Mouse (Mus musculus): ENCODE measurements around the gene Dffb. TPM values are rescaled to one million over a fixed set of nuclear protein-coding genes. Genes with fewer than 3 reads are reported as not detected.

Gene Dffb
- polyA plus RNA-seq, 1 experiment from 2014 or later = 5.8 TPM

DNA sequence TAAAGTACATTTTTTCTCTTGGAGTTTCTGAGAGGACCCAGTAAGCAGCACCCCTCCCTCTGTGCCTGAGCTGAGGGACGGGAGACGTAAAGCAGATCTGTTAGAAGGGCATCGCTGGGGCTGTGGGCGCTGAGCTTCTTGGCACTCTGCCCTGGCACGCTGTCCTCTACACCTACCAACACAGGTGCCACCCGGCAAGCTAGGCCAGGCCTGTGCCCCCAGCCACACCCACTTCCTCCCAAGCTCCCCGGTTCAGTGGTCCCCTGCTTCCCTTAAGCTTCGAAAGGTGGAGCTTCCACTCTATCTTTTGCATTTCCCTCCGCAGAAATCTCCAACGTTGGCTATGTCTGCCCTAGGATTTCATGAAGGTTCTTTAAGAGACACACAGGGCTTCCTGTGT, 4.3 kb upstream of the Dffb start:
- WGBS = 85% methylated on average over 10 of the region's 10 CpGs
- no peak overlapping the region for H3K4me2 ChIP-seq (replicated peaks; ENCODE audit: low read depth)
- no peaks in the 10 kb centered on the region for H3K27me3 ChIP-seq (ENCODE audit: control insufficient read depth, insufficient read depth, low read length)
- H3K9me3 ChIP-seq (ENCODE audit: control insufficient read depth, low read length) = no peaks in the 10 kb centered on the region
- no peak overlapping the region for H3K27ac ChIP-seq (replicated peaks)
- H3K9ac ChIP-seq (ENCODE audit: low read length) = no peak overlapping the region
- DNase-seq (ENCODE audit: low spot score) = no peak
- no peak overlapping the region for H3K4me3 ChIP-seq (ENCODE audit: low read depth, low read length)
- no peaks in the 10 kb centered on the region for H3K4me1 ChIP-seq (replicated peaks; ENCODE audit: control insufficient read depth, insufficient read depth)
- TF ChIP-seq CTCF (IDR thresholded peaks at IDR 0.05; ENCODE audit: low read depth) = no peak
- TF ChIP-seq EP300 (optimal IDR thresholded peaks at IDR 0.05) = no peak
- H3K36me3 ChIP-seq (ENCODE audit: control insufficient read depth, insufficient read depth, low read length) = peaks cover 11% of the 10 kb centered on the region
- no peak for ATAC-seq (ENCODE audit: low FRiP score, low TSS enrichment)

DNA sequence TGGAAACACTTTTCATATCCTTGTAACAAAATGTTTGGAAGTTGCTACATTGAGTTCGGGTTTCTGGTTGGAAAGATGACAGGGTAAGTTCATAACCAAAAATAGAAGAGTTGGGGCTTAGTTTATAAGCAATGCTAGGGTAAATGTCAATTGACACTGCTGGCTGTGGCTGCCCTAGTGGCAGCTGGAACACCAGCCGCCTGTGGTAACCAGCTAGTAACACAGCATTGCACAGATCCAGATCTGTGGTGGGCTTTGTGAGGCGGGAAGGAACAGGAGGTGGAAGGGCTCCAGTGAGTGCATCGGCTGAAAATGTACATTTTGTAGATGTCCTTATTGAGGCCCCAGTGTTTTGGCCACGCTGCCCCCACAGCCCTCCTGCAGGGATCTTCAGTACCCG, 842 bp upstream of the Dffb start:
- H3K9me3 ChIP-seq (ENCODE audit: control insufficient read depth, low read length) = no peaks in the 10 kb centered on the region

DNA sequence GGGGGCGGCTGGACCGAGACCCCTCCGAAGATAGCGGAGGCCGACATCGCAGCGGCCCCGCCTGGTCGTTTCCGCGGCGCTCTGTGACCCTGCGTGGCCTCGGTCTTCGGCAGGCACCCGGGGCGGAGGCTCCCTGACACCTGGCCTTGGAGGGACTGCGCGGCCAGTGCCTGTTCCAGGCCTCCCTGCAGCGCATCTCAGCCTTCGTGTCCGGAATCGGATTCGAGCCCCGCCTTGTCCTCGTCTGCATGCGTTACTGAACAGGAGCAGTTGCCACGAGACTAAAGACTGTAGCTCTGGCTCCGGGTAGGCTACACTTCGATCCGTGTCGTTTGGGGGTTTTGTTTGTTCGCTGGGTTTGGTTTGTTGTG, 351 bp upstream of the Dffb start:
- peak overlapping the region; percentile 58; the same call in 1 of the 2 replicates for H3K27ac ChIP-seq (replicated peaks)
- no peaks in the 10 kb centered on the region; the same call in 1 of the 2 replicates for H3K36me3 ChIP-seq (ENCODE audit: control insufficient read depth, insufficient read depth, low read length)
- H3K4me2 ChIP-seq (replicated peaks; ENCODE audit: low read depth) = peak overlapping the region; percentile 91
- TF ChIP-seq CTCF (IDR thresholded peaks at IDR 0.05; ENCODE audit: low read depth) = no peak
- TF ChIP-seq EP300 (optimal IDR thresholded peaks at IDR 0.05) = no peak
- no peaks in the 10 kb centered on the region for H3K9me3 ChIP-seq (ENCODE audit: control insufficient read depth, low read length)
- peak overlapping the region; percentile 91 for H3K9ac ChIP-seq (ENCODE audit: low read length)
- no peaks in the 10 kb centered on the region for H3K27me3 ChIP-seq (ENCODE audit: control insufficient read depth, insufficient read depth, low read length)
- DNase-seq (ENCODE audit: low spot score) (no peak), ATAC-seq (ENCODE audit: low FRiP score, low TSS enrichment) (peak; percentile 64)
- no peaks in the 10 kb centered on the region for H3K4me1 ChIP-seq (replicated peaks; ENCODE audit: control insufficient read depth, insufficient read depth)
- WGBS = 1% methylated on average over 24 of the region's 33 CpGs
- peak overlapping the region; percentile 97 for H3K4me3 ChIP-seq (ENCODE audit: low read depth, low read length)

More for the DNA sequence above, 842 bp upstream of the Dffb start:
- no peak overlapping the region for H3K27ac ChIP-seq (replicated peaks)
- no peak for ATAC-seq (ENCODE audit: low FRiP score, low TSS enrichment)
- H3K36me3 ChIP-seq (ENCODE audit: control insufficient read depth, insufficient read depth, low read length) = no peaks in the 10 kb centered on the region; the same call in 1 of the 2 replicates
- no peaks in the 10 kb centered on the region for H3K27me3 ChIP-seq (ENCODE audit: control insufficient read depth, insufficient read depth, low read length)
- H3K4me2 ChIP-seq (replicated peaks; ENCODE audit: low read depth) = peak overlapping the region; percentile 91
- WGBS = 38% methylated on average over 6 of the region's 6 CpGs
- TF ChIP-seq EP300 (optimal IDR thresholded peaks at IDR 0.05) = no peak
- TF ChIP-seq CTCF (IDR thresholded peaks at IDR 0.05; ENCODE audit: low read depth) = peak; percentile 19; the same call in 1 of the 2 replicates
- peak overlapping the region; percentile 97 for H3K4me3 ChIP-seq (ENCODE audit: low read depth, low read length)
- no peak for DNase-seq (ENCODE audit: low spot score)
- H3K9ac ChIP-seq (ENCODE audit: low read length) = peak overlapping the region; percentile 91
- H3K4me1 ChIP-seq (replicated peaks; ENCODE audit: control insufficient read depth, insufficient read depth) = no peaks in the 10 kb centered on the region

DNA sequence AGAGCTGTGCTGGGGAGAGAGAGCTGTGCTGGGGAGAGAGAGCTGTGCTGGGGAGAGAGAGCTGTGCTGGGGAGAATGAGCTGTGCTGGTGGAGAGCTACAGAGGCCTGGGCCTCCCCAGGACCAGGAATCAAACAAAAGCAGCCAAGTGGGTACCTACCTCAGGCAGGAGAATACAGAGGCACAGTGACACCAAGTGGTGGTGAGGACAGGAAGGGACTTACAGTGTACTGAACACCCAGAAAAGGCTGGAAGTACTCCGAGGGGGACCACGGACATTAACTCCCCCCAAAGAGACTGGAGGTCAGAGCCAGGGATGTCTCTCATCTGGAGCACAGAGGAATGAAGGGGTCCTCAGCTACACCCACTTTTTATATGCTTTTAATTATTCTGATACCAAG, 6.9 kb downstream of the Dffb start:
- no peaks in the 10 kb centered on the region for H3K4me1 ChIP-seq (replicated peaks; ENCODE audit: control insufficient read depth, insufficient read depth)
- H3K27ac ChIP-seq (replicated peaks) = no peak overlapping the region
- ATAC-seq (ENCODE audit: low FRiP score, low TSS enrichment) = no peak
- no peak overlapping the region for H3K9ac ChIP-seq (ENCODE audit: low read length)
- TF ChIP-seq CTCF (IDR thresholded peaks at IDR 0.05; ENCODE audit: low read depth) = peak; percentile 15; the same call in 1 of the 2 replicates
- no peak for TF ChIP-seq EP300 (optimal IDR thresholded peaks at IDR 0.05)
- H3K36me3 ChIP-seq (ENCODE audit: control insufficient read depth, insufficient read depth, low read length) = peaks cover 6% of the 10 kb centered on the region
- no peak overlapping the region for H3K4me3 ChIP-seq (ENCODE audit: low read depth, low read length)
- DNase-seq (ENCODE audit: low spot score) = no peak
- H3K27me3 ChIP-seq (ENCODE audit: control insufficient read depth, insufficient read depth, low read length) = no peaks in the 10 kb centered on the region
- H3K4me2 ChIP-seq (replicated peaks; ENCODE audit: low read depth) = no peak overlapping the region
- 87% methylated on average over 2 of the region's 2 CpGs for WGBS
- H3K9me3 ChIP-seq (ENCODE audit: control insufficient read depth, low read length) = no peaks in the 10 kb centered on the region

DNA sequence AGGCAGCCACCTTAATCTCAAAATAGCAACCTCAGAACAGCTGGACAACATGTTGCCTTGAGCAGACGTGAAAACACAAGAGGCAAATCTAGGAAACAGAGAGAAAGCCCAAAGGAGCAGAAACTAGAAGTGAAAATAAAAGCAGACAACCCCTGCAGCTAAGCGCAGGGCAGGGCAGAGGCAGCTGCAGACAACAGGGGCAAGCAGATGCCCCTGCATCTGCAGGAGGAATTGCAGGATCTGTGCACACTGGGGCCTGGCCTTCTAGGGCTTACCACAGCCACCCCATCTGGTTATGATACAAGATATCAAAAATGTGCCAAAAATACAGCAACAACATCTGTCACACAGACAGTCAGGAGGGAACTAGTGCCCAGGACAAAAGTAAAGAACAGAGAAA, 7.4 kb downstream of the Dffb start:
- Histone ChIP-seq H3K9me3 (ENCODE audit: control insufficient read depth, low read length) (no peaks in the 10 kb centered on the region), H3K27me3 (ENCODE audit: control insufficient read depth, insufficient read depth, low read length) (no peaks in the 10 kb centered on the region), H3K36me3 (ENCODE audit: control insufficient read depth, insufficient read depth, low read length) (peaks cover 8% of the 10 kb centered on the region), H3K27ac (replicated peaks) (no peak overlapping the region), H3K4me1 (replicated peaks; ENCODE audit: control insufficient read depth, insufficient read depth) (no peaks in the 10 kb centered on the region), H3K4me2 (replicated peaks; ENCODE audit: low read depth) (no peak overlapping the region), H3K4me3 (ENCODE audit: low read depth, low read length) (no peak overlapping the region), H3K9ac (ENCODE audit: low read length) (no peak overlapping the region)
- no peak for TF ChIP-seq EP300 (optimal IDR thresholded peaks at IDR 0.05)
- no peak for TF ChIP-seq CTCF (IDR thresholded peaks at IDR 0.05; ENCODE audit: low read depth)
- ATAC-seq (ENCODE audit: low FRiP score, low TSS enrichment) (no peak), DNase-seq (ENCODE audit: low spot score) (no peak)
- 90% methylated on average over 2 of the region's 2 CpGs for WGBS

DNA sequence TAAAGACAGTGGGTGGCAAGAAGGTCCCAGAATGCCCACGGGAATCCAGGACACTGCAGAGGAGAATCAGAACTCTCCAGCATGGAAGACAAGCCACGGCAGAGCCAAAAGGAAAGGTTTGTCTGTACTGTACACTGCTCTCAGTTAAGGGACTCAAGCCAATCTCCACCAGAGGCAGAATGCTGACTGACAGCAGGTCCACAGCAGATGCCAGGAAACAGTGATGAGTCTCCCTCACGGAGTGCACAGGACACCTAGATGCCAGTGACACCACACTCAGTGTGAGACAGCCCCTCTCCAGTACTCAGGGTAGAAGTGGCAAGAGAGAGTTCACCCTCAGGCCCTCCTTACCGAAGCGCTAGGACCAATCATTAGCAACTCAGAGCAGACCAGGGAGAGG, 8.3 kb downstream of the Dffb start:
- WGBS = 93% methylated on average over 5 of the region's 5 CpGs
- TF ChIP-seq CTCF (IDR thresholded peaks at IDR 0.05; ENCODE audit: low read depth) = no peak
- no peak for TF ChIP-seq EP300 (optimal IDR thresholded peaks at IDR 0.05)
- Histone ChIP-seq H3K9ac (ENCODE audit: low read length) (no peak overlapping the region), H3K27ac (replicated peaks) (no peak overlapping the region), H3K4me2 (replicated peaks; ENCODE audit: low read depth) (no peak overlapping the region), H3K36me3 (ENCODE audit: control insufficient read depth, insufficient read depth, low read length) (peaks cover 11% of the 10 kb centered on the region), H3K4me3 (ENCODE audit: low read depth, low read length) (no peak overlapping the region), H3K4me1 (replicated peaks; ENCODE audit: control insufficient read depth, insufficient read depth) (no peaks in the 10 kb centered on the region), H3K27me3 (ENCODE audit: control insufficient read depth, insufficient read depth, low read length) (no peaks in the 10 kb centered on the region), H3K9me3 (ENCODE audit: control insufficient read depth, low read length) (no peaks in the 10 kb centered on the region)
- ATAC-seq (ENCODE audit: low FRiP score, low TSS enrichment) (no peak), DNase-seq (ENCODE audit: low spot score) (no peak)

Data from stomach, postnatal 0 days (tissue).